Mouse (Mus musculus) liver, postnatal 0 days (tissue): ENCODE data around the gene Supt4a.

Source experiments
- CTCF ChIP-seq: sonication (generic); IDR thresholded peaks from 2 replicates; pipeline ENCODE4 v1.5.1; 2016; ENCODE audit warnings: antibody characterized with exemption, low read depth
- EP300 ChIP-seq: IDR thresholded peaks from 2 replicates; pipeline ENCODE4 v1.6.1; 2016; ENCODE audit warnings: antibody characterized with exemption, low read depth, mild to moderate bottlenecking

GRCm38 (mm10) chr11:87729593-87730185, 7.7 kb upstream of the Supt4a start:
- TF ChIP-seq EP300 = peak; percentile 96
- no peak for TF ChIP-seq CTCF
